Mouse (Mus musculus): ENCODE measurements at regions not wholly inside any gene's neighbourhood (a gene's known extent, or its start where the extent isn't known, plus 50 kb on each side); places are given as distances from the start of the nearest gene placed in this dataset.

DNA sequence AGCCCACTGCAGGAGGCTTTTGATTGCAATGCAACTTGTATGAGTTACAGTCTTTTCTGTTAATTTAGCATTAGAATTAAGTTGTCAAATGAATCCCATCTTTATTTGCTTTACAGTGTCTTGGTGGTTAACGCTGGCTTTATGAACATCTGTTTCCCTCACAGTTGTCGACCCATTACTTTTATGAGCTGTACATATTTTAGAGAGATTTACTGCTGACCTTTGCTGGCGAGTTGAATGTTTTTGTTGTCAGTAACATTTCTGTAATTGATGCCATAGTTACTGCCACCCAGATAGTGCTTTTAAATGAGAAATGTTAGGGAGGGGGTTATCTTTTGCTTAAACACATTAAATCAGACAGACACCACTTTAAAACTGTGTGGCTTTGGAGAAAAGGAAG, 127.5 kb upstream of the Tle4 start:
- no peak overlapping the region for H3K4me3 ChIP-seq (replicated peaks; ENCODE audit: insufficient read depth, low read depth, low read length)
- H3K4me1 ChIP-seq (ENCODE audit: control insufficient read depth, insufficient read depth, low read length) = no peaks in the 10 kb centered on the region
- H3K27me3 ChIP-seq (ENCODE audit: control insufficient read depth, insufficient read depth, low read length) = no peaks in the 10 kb centered on the region
- TF ChIP-seq CTCF (IDR thresholded peaks at IDR 0.05; ENCODE audit: borderline replicate concordance, insufficient read depth, low read depth, low read length) = no peak
- TF ChIP-seq POLR2A (IDR thresholded peaks at IDR 0.05; ENCODE audit: borderline replicate concordance, insufficient read depth, low read length) = no peak
- H3K27ac ChIP-seq (ENCODE audit: insufficient read depth, low read length) = no peak overlapping the region
- 52% methylated on average over 3 of the region's 3 CpGs for WGBS
- no peak for DNase-seq

DNA sequence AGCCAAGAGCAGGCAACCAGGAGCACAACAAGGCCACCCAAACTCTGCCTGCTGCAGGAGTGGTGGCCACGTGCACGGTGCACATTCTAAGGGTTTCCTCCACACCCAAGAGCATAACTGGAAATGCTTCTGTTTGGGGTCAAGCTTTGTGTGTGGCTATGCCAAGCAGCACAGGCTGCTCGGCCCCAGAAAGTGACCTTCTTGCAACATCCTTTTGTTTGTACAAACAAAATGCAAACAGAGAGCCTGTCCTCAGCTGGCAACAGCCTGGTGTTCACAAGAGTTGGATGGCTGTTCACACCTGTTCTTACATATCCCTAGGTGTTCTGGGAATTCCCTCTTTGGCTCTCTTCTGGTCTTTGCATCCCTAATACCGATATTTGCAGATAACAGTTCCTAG, 126.8 kb upstream of the Tle4 start:
- no peak overlapping the region for H3K4me3 ChIP-seq (replicated peaks; ENCODE audit: insufficient read depth, low read depth, low read length)
- no peaks in the 10 kb centered on the region for H3K27me3 ChIP-seq (ENCODE audit: control insufficient read depth, insufficient read depth, low read length)
- H3K27ac ChIP-seq (ENCODE audit: insufficient read depth, low read length) = no peak overlapping the region
- WGBS = 72% methylated on average over 4 of the region's 4 CpGs
- TF ChIP-seq CTCF (IDR thresholded peaks at IDR 0.05; ENCODE audit: borderline replicate concordance, insufficient read depth, low read depth, low read length) = no peak
- no peak for TF ChIP-seq POLR2A (IDR thresholded peaks at IDR 0.05; ENCODE audit: borderline replicate concordance, insufficient read depth, low read length)
- DNase-seq = no peak
- no peaks in the 10 kb centered on the region for H3K4me1 ChIP-seq (ENCODE audit: control insufficient read depth, insufficient read depth, low read length)

DNA sequence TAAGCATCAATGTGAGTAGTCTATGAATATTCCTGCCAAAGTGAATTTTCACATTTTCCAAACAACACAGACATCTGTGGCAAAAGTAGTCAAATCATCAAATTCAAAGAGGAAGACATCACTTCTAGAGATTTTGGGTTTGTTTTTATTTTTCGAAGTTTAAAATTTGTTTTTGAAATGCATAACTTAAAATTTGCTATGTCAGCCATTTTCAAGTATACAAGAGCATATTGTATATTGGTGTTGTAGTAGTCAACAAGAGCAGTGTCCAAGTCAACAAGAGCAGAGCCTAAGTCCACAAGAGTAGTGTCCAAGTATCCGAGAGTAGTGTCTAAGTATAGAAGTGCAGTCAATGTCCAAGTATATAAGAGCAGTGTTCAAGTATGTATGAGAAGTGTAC, 107.9 kb upstream of the Tle4 start:
- TF ChIP-seq POLR2A (IDR thresholded peaks at IDR 0.05; ENCODE audit: borderline replicate concordance, insufficient read depth, low read length) (no peak), CTCF (IDR thresholded peaks at IDR 0.05; ENCODE audit: borderline replicate concordance, insufficient read depth, low read depth, low read length) (no peak)
- Histone ChIP-seq H3K4me3 (replicated peaks; ENCODE audit: insufficient read depth, low read depth, low read length) (no peak overlapping the region), H3K4me1 (ENCODE audit: control insufficient read depth, insufficient read depth, low read length) (no peaks in the 10 kb centered on the region), H3K27ac (ENCODE audit: insufficient read depth, low read length) (no peak overlapping the region), H3K27me3 (ENCODE audit: control insufficient read depth, insufficient read depth, low read length) (no peaks in the 10 kb centered on the region)
- 95% methylated on average over 2 of the region's 2 CpGs for WGBS
- no peak for DNase-seq

DNA sequence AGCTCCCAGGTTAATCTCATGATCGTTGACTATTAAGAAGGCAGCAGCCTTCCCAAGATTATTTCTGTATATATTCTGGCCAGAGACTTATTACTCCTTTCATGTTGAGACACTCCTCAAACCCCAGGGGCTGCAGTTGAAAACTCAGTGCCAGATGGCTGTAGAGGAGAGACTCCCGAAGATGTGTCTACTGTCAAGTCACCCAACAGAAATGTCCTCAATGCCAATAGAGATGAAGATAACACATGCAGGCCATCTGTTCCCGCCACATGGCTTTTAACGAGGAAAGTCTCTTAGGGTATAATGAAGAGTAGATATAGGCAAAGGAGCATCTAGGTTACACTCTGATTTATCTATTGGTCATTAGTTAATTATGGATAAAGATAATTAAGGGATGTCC, 103.3 kb upstream of the Tle4 start:
- TF ChIP-seq POLR2A (IDR thresholded peaks at IDR 0.05; ENCODE audit: borderline replicate concordance, insufficient read depth, low read length) (no peak), CTCF (IDR thresholded peaks at IDR 0.05; ENCODE audit: borderline replicate concordance, insufficient read depth, low read depth, low read length) (no peak)
- no peaks in the 10 kb centered on the region for H3K4me1 ChIP-seq (ENCODE audit: control insufficient read depth, insufficient read depth, low read length)
- H3K27me3 ChIP-seq (ENCODE audit: control insufficient read depth, insufficient read depth, low read length) = no peaks in the 10 kb centered on the region
- H3K27ac ChIP-seq (ENCODE audit: insufficient read depth, low read length) = no peak overlapping the region
- peak in 1 of 2 experiments; percentile 29 for DNase-seq
- no peak overlapping the region for H3K4me3 ChIP-seq (replicated peaks; ENCODE audit: insufficient read depth, low read depth, low read length)
- 18% methylated on average over 4 of the region's 4 CpGs for WGBS

DNA sequence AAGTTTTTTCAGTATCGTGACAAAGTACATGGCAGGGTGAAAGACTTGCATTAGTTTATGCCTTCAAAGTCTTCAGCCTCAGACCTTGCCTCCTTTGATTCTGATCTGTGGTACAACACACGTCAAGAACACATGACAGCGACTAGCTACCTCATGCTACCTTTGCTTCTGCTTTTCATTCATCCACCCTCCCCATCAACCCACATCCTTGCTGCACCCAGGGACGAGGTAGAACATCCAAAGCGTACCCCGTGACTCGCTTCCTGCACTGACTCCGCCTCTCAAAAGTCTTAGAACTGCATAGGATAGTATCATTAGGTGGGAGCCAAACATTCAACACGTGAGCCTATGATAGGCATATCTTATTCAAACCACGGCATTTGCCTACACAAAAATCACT, 97.5 kb upstream of the Tle4 start:
- WGBS = 92% methylated on average over 10 of the region's 10 CpGs
- TF ChIP-seq POLR2A (IDR thresholded peaks at IDR 0.05; ENCODE audit: borderline replicate concordance, insufficient read depth, low read length) = no peak
- TF ChIP-seq CTCF (IDR thresholded peaks at IDR 0.05; ENCODE audit: borderline replicate concordance, insufficient read depth, low read depth, low read length) = no peak
- H3K4me3 ChIP-seq (replicated peaks; ENCODE audit: insufficient read depth, low read depth, low read length) = no peak overlapping the region

DNA sequence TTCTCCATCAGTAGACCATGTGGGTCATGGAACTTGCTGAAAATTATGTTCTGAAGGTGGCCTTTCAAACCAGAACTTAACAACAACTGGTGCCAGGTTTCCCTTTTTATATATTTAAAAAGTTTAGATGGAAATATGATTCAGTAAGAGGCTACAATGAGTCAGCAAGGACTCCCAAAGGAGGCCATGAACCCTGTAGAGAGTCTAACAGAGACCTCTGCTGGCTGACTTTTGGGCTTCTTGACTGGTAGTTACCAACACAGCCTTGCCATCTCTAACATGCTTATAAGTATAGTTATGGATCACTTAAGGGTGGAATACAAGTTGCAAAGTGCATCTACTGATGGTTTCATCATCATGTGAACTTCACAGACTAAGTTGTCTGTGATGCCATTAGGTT, 94.3 kb upstream of the Tle4 start:
- H3K4me1 ChIP-seq (ENCODE audit: control insufficient read depth, insufficient read depth, low read length) = no peaks in the 10 kb centered on the region
- no peak overlapping the region for H3K27ac ChIP-seq (ENCODE audit: insufficient read depth, low read length)

More for the DNA sequence above, 97.5 kb upstream of the Tle4 start:
- H3K27me3 ChIP-seq (ENCODE audit: control insufficient read depth, insufficient read depth, low read length) = no peaks in the 10 kb centered on the region
- H3K27ac ChIP-seq (ENCODE audit: insufficient read depth, low read length) = no peak overlapping the region
- no peak for DNase-seq
- no peaks in the 10 kb centered on the region for H3K4me1 ChIP-seq (ENCODE audit: control insufficient read depth, insufficient read depth, low read length)

DNA sequence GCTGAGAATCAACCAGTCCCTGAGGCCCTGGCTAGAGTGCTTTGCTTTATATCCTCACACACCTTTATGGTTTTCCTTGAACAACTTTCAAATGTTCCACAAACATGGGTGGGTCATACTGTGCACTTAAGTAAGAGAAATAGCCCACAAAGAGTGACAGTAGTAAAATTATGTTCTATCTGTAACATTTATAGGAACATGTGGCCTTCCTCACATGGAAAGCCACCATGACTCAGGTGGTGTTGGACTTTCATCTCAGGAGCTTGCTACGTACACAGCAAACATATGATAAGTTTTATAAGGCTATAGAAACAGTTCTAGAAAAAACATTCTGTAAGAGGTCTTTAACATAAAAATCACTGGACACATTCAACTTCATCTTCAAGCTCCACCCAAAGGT, 87.8 kb upstream of the Tle4 start:
- Histone ChIP-seq H3K4me1 (ENCODE audit: control insufficient read depth, insufficient read depth, low read length) (no peaks in the 10 kb centered on the region), H3K27me3 (ENCODE audit: control insufficient read depth, insufficient read depth, low read length) (no peaks in the 10 kb centered on the region), H3K4me3 (replicated peaks; ENCODE audit: insufficient read depth, low read depth, low read length) (no peak overlapping the region), H3K27ac (ENCODE audit: insufficient read depth, low read length) (no peak overlapping the region)
- 100% methylated on average over 1 of the region's 1 CpGs for WGBS
- TF ChIP-seq CTCF (IDR thresholded peaks at IDR 0.05; ENCODE audit: borderline replicate concordance, insufficient read depth, low read depth, low read length) (no peak), POLR2A (IDR thresholded peaks at IDR 0.05; ENCODE audit: borderline replicate concordance, insufficient read depth, low read length) (no peak)
- no peak for DNase-seq

More for the DNA sequence above, 94.3 kb upstream of the Tle4 start:
- DNase-seq = no peak
- H3K27me3 ChIP-seq (ENCODE audit: control insufficient read depth, insufficient read depth, low read length) = no peaks in the 10 kb centered on the region
- TF ChIP-seq POLR2A (IDR thresholded peaks at IDR 0.05; ENCODE audit: borderline replicate concordance, insufficient read depth, low read length) (no peak), CTCF (IDR thresholded peaks at IDR 0.05; ENCODE audit: borderline replicate concordance, insufficient read depth, low read depth, low read length) (no peak)
- no peak overlapping the region for H3K4me3 ChIP-seq (replicated peaks; ENCODE audit: insufficient read depth, low read depth, low read length)

DNA sequence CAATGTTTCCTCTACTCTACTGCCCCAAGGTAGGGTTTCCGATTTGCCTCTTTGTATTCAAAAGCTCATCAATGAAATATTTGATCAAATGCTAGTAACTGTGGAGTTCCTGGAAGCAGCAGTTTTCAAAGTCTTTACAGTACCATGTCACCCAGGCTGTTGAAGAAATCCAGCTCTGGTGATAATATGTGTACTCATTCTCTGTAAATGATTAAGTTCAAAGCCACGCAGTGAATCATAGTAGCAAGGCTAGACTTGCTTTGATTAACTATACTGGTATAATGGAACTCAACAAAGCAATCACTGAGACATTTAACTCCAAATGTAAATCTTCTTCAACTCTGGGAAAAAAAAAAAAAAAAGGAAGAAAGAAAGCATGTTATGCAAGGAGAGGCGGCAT, 86.8 kb upstream of the Tle4 start:
- TF ChIP-seq CTCF (IDR thresholded peaks at IDR 0.05; ENCODE audit: borderline replicate concordance, insufficient read depth, low read depth, low read length) (no peak), POLR2A (IDR thresholded peaks at IDR 0.05; ENCODE audit: borderline replicate concordance, insufficient read depth, low read length) (no peak)
- Histone ChIP-seq H3K27ac (ENCODE audit: insufficient read depth, low read length) (no peak overlapping the region), H3K4me3 (replicated peaks; ENCODE audit: insufficient read depth, low read depth, low read length) (no peak overlapping the region), H3K4me1 (ENCODE audit: control insufficient read depth, insufficient read depth, low read length) (no peaks in the 10 kb centered on the region), H3K27me3 (ENCODE audit: control insufficient read depth, insufficient read depth, low read length) (no peaks in the 10 kb centered on the region)
- WGBS = 98% methylated on average over 3 of the region's 3 CpGs
- no peak for DNase-seq

Data from cerebellum, adult 2 months (tissue).